Mouse (Mus musculus) right cerebral cortex, postnatal 14 days (tissue): ENCODE data around the gene Fam71e1.

ENCODE experiments used
- DNase-seq: peaks from one replicate; pipeline ENCODE4 v3.0.0; 2022

Fam71e1 gene

DNA sequence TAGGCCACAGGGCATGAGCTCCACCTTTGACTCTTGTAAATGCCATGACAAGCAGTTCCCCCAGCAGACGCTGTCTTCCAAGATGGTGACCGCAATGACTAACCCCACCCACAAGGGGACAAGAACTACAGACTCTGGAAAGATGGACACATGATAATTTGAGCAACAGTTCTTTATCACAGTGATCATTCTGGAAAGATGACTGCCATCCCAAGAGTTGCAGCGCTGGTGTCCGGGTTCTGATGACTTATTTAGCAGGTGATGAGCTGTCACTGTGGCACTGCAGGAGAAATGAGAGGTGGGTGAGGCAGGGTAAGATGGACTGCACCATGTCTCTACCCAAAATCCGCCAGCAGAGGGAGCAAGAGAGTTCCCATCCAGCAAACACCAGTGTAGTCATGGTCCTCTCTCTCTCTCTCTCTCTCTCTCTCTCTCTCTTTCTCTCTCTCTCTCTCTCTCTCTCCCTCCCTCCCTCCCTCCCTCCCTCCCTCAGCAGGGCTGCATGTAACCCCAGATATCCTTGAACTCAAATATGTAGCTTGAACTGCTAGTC lies 5.3 kb downstream of the Fam71e1 start:
- DNase-seq: peak; percentile 80

DNA sequence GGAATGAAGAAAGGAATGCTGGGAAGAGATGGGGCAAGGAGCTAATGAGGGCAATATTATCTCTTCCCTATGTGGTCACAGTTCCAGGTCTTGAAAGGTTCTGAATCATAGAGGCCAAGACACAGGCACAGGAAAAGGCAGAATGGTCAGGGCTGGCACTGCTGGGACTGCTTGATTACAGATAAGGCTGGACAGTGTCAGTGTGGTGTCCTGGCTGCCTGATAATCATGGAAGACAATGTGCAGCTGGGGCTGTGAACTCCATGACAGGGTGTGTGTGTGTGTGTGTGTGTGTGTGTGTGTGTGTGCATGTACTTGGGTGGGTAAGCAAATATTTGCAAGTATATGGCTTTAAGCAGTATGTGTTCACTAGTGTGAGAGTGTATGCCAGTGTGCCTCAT lies 11.1 kb downstream of the Fam71e1 start:
- DNase-seq: no peak

DNA sequence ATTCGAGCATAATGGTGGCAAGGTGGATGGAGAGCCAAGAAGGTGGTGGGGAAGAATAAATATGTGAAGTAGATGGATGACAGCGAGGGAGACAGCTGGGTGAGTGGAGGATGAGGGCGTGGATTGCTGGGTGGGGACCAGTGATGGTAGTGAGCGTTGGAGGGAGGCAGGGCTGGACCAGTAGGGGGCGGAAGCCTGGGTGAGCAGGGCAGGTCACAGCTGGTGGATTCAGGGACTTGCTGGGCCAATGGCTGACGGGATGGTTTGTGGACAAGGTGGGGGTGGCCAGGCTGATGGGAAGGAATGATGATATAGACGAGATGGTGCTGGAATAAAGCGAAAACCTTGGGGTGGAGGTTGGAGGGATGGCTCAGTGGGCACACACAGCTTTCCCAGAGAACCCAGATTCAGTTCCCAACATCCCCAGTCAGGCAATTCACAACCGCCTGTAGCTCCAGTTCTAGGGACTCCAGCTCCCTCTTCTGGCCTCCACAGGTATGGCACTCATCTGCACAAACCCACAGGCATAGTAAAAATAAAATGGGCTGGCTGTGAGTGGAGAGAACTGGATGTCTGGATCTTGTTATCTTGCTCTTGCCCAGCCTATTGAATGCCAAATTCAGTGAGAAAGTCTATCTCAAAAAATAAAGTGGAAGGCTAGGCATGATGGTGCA lies 23.0 kb downstream of the Fam71e1 start:
- no peak for DNase-seq

DNA sequence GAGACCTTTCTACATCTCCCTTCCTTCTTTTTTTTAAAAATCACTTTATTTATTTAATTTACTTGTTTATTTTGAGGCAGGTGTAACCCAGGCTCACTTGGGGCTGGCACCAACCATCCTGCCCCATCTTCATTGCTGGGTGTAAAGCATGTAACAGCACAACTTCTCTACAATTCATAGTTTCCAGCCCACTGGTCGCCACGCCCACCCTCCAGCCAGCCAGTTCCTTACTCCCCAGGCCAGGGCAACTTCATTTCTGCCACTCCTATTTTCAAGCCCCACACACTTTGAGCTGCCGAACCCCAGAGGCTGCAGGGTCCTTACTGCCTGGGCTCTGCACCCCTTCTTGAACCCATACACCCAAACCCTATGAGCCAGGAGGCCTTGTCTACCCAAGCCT lies 24.6 kb downstream of the Fam71e1 start:
- DNase-seq: no peak

DNA sequence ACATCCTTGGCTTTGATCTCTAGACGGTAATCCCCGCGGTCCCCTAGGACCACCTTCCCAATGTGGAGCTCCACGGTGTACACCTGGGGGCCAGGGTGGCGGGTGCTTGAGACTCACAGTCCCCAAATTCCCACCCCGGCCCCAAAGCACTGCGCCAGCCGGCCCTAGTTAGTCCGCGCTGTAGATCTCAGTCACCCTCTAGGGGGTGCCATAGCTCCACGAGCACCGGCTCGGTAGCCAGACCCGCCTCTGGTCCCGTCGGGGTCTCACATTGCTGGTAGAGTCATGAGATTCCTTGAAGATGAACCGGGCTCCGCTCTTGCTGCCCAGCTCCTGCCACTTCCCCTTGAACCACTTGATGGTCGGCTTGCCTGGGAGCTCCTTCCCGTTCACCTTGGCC lies 25.3 kb downstream of the Fam71e1 start:
- DNase-seq: peak; percentile 57

DNA sequence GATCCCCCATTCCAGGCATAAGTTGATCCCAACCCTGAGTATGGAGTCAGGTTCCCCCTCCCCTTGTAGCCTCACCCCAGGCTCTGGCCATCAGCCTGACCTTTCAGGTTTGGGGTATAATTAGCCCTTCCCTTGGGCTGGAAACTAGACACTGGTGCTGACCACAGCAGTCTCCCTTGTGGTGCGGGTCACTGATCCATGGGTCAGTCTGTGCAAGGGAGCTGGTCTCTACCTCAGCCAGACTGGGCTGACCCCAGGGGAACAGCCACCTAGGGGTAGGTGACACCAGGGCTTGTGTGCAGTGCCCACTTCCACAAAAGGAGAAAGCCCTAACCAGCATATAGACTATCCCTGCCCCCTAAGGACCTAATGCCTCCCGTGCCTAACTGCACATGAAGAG lies 26.7 kb downstream of the Fam71e1 start:
- no peak for DNase-seq

DNA sequence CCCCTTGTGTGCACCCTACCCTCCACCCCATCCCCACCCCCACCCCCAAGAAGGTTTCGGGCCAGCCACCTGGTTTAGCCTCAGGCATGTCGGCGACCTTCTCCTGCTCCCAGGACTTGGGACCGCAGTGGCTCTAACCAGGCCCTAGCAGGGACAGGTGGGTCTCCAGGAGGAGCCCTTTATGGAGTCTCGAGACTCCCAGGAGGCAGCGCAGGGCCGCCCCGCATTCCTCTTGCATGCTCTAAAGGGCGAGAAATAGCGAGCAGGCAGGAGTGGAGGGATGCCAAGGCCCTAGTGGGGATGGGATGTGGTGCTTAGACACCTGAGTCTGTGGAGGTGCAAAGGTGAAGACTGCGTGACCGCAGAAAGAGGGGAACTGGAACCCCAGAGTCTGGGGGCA lies 28.1 kb downstream of the Fam71e1 start, which contains the start of gene Mybpc2:
Gene Mybpc2 (minus strand): TSS at position 155 of the 400 bp plus-strand sequence.
- DNase-seq: no peak

DNA sequence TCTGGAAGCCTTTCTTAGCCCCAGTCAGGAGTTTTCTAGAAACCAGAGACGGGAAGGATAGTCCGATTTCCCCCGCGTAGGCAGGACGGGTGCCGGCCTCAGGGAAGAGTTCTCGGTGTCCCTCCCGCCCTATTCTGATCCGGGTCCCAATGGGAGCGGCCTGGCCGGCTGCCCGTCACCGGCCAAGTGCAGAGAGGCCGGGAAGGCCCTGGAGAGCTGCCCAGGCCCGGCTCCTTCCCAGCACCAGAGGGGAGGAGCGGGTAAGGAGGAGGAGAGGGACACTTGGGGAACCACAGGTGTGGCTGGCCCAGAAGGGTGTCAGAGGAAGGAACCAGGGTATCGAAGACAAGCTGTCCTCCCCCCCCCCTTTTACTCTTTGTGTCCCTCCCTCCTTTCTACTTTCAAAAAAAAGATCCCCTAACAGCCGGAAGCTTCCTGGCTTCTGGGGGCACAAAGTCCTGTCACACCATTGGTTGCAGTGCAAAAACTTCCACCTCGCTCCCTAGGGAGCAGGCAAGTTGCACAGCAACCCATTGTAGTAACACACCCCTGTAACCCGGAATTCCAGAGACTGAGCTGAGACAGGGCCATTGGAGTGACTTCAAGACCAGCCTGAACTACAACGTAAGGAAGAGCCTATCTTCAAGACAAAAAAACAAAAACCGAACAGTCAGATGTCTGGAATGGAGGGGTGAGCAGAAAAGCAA lies 28.9 kb downstream of the Fam71e1 start:
- peak; percentile 54 for DNase-seq

DNA sequence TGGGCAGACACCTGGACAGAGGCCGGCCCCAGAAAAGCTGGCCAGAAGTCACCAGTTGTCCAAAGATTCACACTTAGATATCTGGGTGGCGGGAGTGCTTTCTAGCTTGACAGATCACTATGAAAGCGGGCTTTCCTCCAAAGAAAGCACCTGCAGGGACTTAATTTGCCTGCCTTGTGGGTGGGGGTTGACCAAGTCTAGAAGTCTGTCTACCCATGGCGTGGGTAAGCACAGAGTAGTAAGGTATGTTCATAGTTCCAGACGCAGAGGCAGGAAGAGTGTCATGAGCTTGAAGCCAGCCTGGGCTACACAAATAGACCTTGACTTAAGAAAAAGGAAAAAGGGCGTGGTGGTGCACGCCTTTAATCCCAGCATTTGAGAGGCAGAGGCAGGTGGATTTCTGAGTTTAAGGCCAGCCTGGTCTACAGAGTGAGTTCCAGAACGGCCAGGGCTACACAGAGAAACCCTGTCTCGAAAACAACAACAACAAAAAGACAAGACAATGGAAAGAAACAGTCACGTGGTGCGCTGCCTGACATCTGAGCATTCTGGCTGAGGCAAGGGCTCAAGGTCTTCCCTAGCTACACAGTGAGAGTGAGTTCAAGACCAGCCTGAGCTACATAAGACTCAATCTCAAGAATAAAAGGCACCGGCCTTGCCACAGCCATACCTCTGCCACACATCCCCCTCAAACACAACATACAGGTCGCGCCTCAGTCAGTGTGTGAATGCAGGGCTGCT lies 30.2 kb downstream of the Fam71e1 start:
- no peak for DNase-seq

DNA sequence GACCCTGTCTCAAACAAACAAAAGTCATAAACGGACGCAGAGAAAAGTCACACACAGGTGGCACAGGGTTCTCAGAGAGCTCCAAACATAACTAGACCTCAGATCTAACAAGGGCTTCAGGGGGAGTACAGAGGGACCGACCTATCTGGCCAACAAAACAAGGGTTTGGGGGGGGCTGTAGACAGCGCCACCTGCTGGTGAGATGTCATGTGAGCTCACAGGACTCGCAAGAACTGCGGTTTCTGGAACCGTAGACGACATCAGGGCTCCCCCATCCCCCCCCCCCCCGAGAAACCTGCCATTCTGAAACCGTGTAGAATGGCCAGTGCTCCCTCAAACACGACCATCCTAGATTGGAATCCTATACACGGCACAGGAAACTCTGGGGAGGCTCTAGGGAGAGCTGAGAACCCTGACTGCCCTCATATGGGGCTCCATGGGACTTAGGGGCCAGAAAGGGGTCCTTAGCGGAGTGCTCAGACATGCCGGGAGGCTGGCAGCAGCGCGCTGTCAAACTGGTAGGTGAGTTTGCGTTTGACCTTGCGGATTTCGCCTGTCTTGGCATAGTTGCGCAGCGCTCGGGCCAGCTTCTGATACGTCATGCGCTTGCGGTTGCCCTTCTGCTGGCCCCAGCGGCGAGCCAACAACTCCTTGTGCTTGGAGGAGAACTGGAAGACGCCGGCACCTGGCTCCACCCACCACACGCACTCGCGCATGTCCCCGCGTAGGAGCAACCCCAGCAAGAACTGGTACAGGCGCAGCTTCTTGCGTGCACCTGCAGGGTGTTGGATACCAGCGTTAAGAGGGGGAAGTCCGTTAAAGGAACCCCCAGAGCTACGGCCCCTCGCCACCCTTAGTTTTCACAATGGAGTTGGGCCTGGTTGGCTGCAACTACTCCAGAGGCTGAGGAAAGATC lies 31.4 kb downstream of the Fam71e1 start:
- DNase-seq: peak; percentile 86

DNA sequence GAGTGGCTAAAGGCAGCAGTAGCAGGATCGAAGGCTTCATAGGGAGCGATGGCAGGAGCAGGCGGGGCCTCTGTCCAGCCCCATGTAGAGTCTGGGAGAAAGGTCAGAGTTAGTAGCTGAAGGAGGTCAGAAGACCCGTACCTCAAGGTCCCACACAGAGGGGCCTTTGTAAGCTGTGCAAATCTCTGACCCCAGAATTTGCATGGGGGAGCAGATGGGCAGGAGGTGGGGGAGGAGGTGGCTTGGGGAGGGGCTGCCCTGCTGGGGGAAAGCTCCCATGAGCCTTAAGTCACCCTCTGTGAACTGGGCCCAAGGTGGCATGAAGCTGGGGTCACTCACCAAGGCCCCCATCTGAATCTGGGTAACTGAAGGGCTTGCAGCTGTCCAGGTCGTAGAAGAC lies 33.1 kb downstream of the Fam71e1 start:
- no peak for DNase-seq

DNA sequence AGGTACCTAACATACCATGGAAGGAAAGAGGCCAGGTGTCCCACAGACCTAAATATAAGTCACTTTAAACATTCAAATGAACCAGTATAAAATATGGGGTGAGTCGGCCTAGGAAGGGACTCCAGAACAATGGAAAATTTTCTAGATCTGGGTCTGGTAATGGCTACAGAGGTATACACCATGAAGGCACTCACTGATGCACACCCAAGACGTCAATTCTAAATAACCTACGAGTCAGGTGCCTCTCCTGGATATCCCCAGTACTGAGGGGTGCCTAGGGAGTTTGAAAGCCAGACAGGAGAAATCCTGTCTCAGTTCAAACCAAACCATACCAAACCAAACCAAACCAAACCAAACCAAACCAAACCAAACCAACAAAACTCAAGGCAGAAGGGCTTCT lies 34.1 kb downstream of the Fam71e1 start:
- DNase-seq: no peak

DNA sequence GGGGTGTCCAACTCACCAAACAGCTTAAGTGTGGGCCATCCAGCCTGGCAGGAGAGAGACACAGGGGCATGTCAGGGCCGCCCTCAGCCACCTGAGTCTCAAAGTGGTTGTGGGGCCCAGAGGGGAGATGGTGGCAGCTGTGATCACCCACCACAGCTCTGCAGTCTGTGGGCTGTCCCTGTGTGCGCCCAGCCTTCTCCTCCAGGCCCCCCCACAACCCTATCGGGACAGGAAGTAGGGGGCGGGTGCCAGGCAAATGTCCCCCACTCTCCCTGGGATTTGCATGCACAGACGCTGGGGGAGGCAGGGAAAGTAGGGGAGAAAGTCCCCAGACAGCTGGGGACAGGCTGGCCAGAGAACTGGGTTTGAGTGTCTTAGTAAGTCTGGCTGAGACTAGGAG lies 34.8 kb downstream of the Fam71e1 start:
- no peak for DNase-seq

DNA sequence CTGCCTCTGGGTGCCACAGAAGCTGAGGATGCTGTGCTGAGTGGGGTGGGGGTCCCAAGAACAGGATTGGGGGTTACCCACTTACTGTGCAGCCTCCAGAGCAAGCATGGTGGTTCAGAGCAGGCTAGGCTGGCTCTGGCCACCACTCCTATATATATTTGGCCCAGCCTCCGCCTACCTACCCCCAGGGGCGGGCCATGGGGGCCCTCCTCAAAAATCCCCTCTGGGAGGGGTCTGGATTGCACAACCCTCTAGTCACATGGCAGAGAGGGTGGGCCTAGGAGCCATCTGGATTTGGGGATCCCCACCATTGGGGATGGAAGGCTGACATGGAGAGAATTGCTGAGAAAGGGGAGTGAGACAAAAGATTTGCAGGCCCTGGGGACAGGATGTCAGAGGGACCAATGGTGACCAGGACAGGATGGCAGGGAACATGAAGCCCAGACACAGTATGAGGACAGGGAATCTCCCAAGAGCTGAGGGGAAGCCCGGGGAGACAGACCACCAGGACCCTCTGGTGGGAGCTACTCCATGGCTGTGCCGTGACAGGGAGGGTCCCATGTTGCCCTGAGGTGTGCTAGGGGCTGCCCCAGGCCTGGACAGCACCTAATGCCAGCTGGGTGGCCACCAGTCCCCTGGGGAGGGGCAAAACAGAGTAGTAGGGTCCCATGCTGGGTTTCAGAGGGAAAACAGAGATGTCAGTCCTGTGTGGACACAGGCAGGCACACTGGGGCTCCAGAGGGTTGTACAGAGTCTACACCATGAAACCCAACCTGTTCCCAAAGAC lies 35.8 kb downstream of the Fam71e1 start, which contains the start of gene Spib:
Gene Spib (minus strand): TSS at position 126 of the 787 bp plus-strand sequence.
- no peak for DNase-seq

DNA sequence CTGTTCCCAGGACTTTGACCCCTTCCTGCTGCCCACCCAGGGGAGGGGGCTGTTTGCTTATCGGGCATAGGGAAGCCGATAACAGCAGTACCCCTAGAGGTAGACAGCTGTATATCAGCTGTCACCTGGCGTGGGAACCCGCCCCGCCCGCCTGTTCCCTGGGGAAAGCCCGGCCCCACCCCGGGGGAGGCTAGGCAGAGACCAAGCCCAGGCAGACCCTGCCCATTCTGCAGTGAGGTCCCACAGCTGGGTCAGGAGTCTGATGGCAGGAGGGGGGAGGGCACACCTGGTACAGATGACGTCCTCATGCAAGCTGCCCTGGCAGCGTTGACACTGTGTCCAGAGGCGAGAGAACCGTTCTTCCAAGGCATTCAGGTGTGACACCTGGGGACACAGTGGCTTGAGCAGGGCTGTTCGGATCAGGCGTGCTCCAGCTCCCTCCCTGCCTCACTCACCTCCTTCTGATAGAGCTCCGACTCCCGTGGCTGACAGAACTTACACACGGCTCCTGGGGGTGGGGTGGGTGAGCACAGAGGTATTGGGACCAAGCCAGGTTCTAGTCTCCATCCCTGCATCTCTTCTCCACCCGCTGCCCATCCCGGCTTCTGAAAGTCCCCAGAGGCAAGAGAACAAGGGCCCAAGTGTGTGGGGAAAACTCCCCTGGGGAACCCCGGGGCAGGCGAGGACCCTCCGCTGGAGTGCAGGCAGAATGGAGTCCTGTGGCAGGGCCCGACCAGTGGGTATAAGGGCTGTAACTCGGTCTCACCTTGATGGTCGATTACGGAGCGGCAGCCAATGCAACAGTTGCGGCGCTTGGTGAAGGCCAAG lies 36.8 kb downstream of the Fam71e1 start:
- DNase-seq: no peak

DNA sequence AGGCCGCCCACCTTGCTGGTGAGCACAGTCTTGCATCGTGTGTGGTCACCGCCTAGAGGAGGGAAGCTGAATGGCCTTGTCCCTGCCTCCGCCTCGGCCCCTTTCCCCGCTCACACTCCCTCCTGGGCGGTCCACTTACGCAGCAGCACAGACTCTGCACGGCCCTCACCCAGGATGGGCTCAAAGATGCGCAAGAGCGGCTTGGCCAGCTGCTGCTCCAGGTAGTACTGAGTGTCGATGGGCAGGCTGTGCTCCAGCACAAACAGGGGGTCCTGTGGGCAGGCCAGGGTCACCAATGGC lies 37.3 kb downstream of the Fam71e1 start:
- no peak for DNase-seq

DNA sequence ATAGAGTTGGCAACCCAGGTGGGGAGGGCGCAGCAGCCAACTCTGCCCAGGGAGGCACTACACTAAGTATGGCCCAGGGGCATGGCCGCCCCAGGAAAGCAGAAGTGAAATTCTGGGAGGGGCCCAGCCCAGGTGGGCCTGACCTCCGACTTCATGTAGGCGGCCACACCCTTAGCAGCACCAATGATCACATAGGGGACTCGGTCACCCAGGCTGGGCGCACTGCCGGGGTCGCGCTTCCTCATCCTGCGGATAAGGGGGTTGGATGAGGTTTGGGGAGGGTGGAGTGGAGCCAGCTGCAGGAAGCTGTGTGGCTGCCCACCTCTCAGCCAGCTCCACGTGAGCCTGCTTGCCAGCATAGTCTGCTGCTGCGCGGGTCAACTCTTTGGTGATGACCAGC lies 37.9 kb downstream of the Fam71e1 start:
- DNase-seq: no peak

DNA sequence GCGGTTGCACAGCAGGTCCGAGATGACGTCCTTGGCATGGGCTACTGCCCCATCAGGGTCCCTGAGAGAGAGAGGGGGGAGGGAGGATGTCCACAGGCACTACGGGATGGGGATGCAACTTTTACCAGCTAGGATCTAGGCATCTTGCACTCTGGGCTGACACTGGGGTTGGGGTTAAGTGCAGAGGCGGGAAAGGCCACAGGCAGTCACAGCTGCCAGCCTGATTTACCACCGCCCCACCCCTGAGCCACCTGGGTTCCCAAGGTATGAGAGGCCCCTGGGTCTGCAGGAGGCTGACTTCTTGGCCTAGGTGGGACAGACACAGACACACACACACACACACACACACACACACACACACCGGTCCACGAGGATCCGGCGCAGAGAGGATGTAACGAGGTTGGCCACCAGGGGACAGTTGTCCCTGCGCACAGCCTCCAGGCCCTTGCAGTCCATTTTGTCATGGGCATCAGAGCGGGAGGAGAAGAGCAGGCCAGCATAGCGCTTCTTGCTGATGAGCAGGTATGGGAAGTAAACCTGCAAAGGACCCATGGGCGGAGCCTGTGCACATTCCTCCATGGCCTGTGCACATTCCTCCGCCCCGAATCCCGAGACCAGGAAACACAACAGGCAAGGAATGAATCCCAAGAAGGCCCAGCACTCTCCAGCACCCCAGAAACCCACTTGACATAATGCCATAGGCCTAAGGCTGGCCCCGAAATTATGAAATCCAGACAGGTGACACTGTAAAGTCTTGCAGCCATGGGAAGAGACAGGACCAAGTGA lies 38.5 kb downstream of the Fam71e1 start:
- no peak for DNase-seq

DNA sequence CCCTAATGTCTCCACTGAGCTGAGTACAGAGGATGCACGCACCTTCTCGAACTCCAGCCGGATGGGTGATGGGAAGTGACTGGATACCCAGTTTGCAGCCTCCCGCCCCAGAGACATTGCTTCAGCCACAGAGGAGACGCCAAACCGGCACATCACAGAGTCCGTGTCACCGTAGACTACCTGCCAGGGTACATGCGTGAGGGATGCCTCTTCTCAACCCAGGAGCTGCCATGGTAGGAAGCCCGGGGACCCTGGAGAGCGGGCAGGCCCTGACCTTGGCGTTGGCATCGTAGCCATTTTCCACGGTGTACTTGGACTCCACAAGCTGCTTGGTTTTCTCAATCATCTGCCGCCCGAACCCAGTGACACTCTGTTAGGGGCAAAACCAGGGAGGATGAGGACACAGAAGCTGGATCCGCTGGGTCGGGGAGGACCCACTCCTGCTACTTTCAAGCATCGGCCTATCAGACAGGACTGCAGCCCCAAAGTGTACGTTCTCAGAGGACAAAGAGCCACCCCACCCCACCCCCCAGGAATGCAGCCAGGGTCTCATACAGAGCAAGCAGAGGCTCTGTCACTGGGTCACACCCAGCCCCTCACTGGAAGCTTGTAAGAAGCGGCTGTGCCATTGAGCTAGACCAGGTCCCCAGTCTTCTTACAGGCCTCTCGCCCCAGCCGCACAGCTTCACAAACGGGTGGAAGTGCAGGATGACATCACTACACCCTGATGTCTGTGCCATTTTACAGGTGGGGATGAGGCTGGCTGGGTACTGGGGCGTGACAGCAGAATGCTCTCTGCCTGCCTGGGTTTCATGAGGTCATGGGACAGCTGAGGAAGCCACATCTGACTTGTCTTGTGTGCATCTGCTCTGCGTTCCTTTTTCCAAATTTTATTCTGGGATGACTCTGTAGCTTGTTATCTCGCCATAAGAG lies 39.5 kb downstream of the Fam71e1 start:
- no peak for DNase-seq
